Mouse (Mus musculus): ENCODE results near the gene Olfr362. TPM values are rescaled to one million over a fixed set of nuclear protein-coding genes. Genes with fewer than 3 reads are reported as not detected.
"Not testable (repeated sequence)": the region's sequence is repeated elsewhere in the genome, so short reads cannot be mapped to it uniquely, and the experiment has no call there.

Gene Olfr362
- not detected for total RNA-seq (2021)
- long read RNA-seq, experiment 1: 0 reads
- long read RNA-seq, experiment 2: 0 reads

DNA sequence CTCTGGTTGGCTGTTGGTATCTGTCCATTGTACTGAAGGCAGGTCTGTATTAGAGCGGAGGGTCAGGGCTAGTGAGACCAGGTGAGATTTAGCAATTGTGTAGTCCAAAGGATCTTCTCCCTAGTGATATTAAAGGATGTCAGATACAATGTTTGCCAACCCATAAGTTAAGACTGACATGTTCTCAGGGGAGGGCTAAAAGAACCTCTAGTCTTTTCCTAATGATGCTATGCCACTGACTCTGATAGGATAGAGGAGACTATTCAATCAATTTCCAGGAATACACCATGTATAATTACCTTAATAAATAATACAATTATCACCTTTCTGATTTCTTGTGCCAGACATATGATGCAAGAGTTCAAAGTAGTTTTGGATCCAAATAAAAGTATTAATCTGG is at the start of gene Olfr362:
Gene Olfr362, minus strand, starts transcription at position 101 of the 400 bp plus-strand sequence.
- DNase-seq: no peak
- intact Hi-C loops (cut with DNase I): no loop called here

DNA sequence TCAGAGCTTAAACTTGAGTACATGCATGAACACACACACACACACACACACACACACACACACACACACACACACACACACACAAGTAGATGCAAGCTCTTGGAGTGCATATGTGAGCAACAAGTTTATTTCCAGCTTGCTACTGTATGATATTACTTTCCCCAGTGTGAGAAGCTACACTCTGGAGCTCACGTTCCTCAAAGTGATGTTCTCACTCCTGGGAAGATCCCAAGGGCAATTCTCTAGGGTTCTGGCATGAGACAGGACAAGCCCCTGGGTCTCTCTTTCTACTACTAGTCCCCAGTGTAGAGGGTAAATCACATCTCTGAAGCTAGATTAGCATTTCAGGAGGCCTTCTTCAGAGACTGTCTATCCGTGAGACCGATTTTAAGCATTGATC is 21.3 kb upstream of the Olfr362 start, which contains the start of gene Olfr364-ps1:
Gene Olfr364-ps1, plus strand, starts transcription at position 301 of the 400 bp plus-strand sequence.
- DNase-seq: no peak
- intact Hi-C loops (cut with DNase I): no loop called here

GRCm38 (mm10) chr2:37089190-37089589 is 28.5 kb downstream of the Olfr362 start, which contains the start of gene Olfr361:
TSS of gene Olfr361 (minus strand) at chr2:37089290.
- DNase-seq; intact Hi-C loops (cut with DNase I): not testable (repeated sequence)

GRCm38 (mm10) chr2:37065446-37065845 is 52.3 kb downstream of the Olfr362 start, which contains the start of gene Olfr360:
TSS of gene Olfr360 (plus strand) at chr2:37065746.
- no peak for DNase-seq
- intact Hi-C loops (cut with DNase I): no loop called here

Other genes starting within 250 kb of the Olfr362 start
- not detected for gene Olfr352, start 249.4 kb downstream of the Olfr362 start, total RNA-seq (2021)
- gene Olfr353, start 225.0 kb downstream of the Olfr362 start, total RNA-seq (2021): not detected
- not detected for gene Olfr354, start 212.2 kb downstream of the Olfr362 start, total RNA-seq (2021)
- gene Olfr355, start 189.0 kb downstream of the Olfr362 start, total RNA-seq (2021): not detected
- gene Olfr356, start 180.8 kb downstream of the Olfr362 start, total RNA-seq (2021): not detected
- gene Olfr357, start 124.1 kb downstream of the Olfr362 start, total RNA-seq (2021): not detected
- not detected for gene Olfr358, start 108.6 kb downstream of the Olfr362 start, total RNA-seq (2021)
- gene Olfr360, start 52.2 kb downstream of the Olfr362 start, total RNA-seq (2021): not detected
- gene Olfr361, start 28.6 kb downstream of the Olfr362 start, total RNA-seq (2021): not detected
- not detected for gene Olfr364-ps1, start 21.4 kb upstream of the Olfr362 start, total RNA-seq (2021)
- not detected for gene Olfr365, start 70.3 kb upstream of the Olfr362 start, total RNA-seq (2021)
- gene Olfr366, start 93.7 kb upstream of the Olfr362 start, total RNA-seq (2021): not detected
- gene Olfr368, start 208.6 kb upstream of the Olfr362 start, total RNA-seq (2021): not detected
- gene Pdcl, start 241.4 kb upstream of the Olfr362 start, total RNA-seq (2021): 10 to 100 TPM; 12.9 to 13.3 TPM

Data from gastrocnemius, postnatal 36 days (tissue).